Mouse (Mus musculus): ENCODE data around the gene Cbwd1. TPM values are rescaled to one million over a fixed set of nuclear protein-coding genes. Genes with fewer than 3 reads are reported as not detected.
"Not testable (repeated sequence)": the region's sequence is repeated elsewhere in the genome, so short reads cannot be mapped to it uniquely, and the experiment has no call there.

Gene Cbwd1
- total RNA-seq, 1 experiment = 30.5 TPM

DNA sequence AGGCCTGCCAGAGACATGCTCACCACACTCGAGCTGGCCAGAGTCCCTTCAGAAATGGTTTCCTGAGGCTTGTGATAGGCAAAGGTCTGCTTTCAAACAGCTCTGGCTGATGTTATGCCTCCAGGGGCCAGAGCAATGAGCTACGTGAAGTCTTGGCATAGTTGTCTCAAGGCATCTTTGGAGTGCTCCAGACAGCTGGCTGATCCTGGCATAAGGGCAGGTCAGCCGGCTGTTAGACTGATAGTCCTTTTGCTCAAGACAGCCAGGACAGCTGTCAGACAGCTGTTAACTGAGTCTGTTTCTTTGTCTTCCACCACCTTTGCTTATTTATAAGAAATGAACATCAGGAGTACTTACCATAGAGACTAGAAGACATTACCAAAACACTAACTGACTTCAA, 74.5 kb downstream of the Cbwd1 start:
- no peak overlapping the region for H3K27ac ChIP-seq (ENCODE audit: insufficient read depth, low read depth, low read length, poor library complexity, severe bottlenecking)
- no peak for DNase-seq (ENCODE audit: low read depth, low spot score)
- no peaks in the 10 kb centered on the region for H3K36me3 ChIP-seq (ENCODE audit: control insufficient read depth, insufficient read depth, low read length, poor library complexity, severe bottlenecking)
- in situ Hi-C loops (cut with MboI; ENCODE audit: low sequenced_read_pairs in 2 of 2, unreplicated experiment in 2 of 2) = loop anchor here in 1 of 2 experiments (10.0 kb wide), 1 partner anchor 582 kb away; no protein-coding TSS in a partner anchor
- peaks cover 0 to 2% of the 10 kb centered on the region in 2 experiments; a peak in 1 of 4 replicates for H3K4me1 ChIP-seq (ENCODE audit: control insufficient read depth in 2 of 2, insufficient read depth in 2 of 2, low read length in 2 of 2, poor library complexity in 1 of 2)
- H3K9ac ChIP-seq (ENCODE audit: insufficient read depth, low read depth, low read length, poor library complexity, severe bottlenecking) = no peak overlapping the region
- H3K4me3 ChIP-seq (ENCODE audit: insufficient read depth in 1 of 2, low read depth in 1 of 2, low read length in 2 of 2, poor library complexity in 1 of 2, severe bottlenecking in 1 of 2) = no peak overlapping the region
- no peaks in the 10 kb centered on the region for H3K9me3 ChIP-seq (ENCODE audit: control insufficient read depth, insufficient read depth, low read depth, low read length)
- TF ChIP-seq ZNF384 (IDR thresholded peaks at IDR 0.05; ENCODE audit: low read depth, low read length) (no peak), HCFC1 (IDR thresholded peaks at IDR 0.05; ENCODE audit: borderline replicate concordance, insufficient read depth, low read length) (no peak)

DNA sequence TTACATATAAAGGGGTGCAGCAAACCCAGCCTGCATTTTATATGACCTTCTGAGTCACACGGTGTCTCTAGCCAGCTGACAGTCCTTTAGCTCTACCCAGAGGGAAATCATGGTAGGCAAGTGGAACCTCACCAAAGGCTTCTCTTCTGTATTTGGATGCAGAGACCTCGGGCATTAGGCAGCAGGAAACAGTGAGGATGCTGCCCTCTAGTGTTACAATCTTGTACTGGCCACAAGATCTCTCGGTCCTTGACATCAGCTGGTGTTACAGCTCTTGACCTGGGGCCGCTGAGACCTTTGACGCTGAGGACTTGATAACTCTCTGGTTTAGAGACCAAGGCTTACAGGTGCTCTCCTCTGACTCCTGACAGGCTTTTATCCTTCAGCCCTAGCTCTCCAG, 75.9 kb downstream of the Cbwd1 start:
- Histone ChIP-seq H3K36me3 (ENCODE audit: control insufficient read depth, insufficient read depth, low read length, poor library complexity, severe bottlenecking) (no peaks in the 10 kb centered on the region), H3K4me1 (ENCODE audit: control insufficient read depth in 2 of 2, insufficient read depth in 2 of 2, low read length in 2 of 2, poor library complexity in 1 of 2) (peaks cover 0 to 2% of the 10 kb centered on the region in 2 experiments; a peak in 1 of 4 replicates), H3K27ac (ENCODE audit: insufficient read depth, low read depth, low read length, poor library complexity, severe bottlenecking) (no peak overlapping the region), H3K4me3 (ENCODE audit: insufficient read depth in 1 of 2, low read depth in 1 of 2, low read length in 2 of 2, poor library complexity in 1 of 2, severe bottlenecking in 1 of 2) (no peak overlapping the region), H3K9ac (ENCODE audit: insufficient read depth, low read depth, low read length, poor library complexity, severe bottlenecking) (no peak overlapping the region), H3K9me3 (ENCODE audit: control insufficient read depth, insufficient read depth, low read depth, low read length) (no peaks in the 10 kb centered on the region)
- TF ChIP-seq HCFC1 (IDR thresholded peaks at IDR 0.05; ENCODE audit: borderline replicate concordance, insufficient read depth, low read length) (no peak), ZC3H11A (IDR thresholded peaks at IDR 0.05; ENCODE audit: borderline replicate concordance, low read depth, low read length) (peak; percentile 61; the same call in 1 of the 2 replicates)
- in situ Hi-C loops (cut with MboI; ENCODE audit: low sequenced_read_pairs in 2 of 2, unreplicated experiment in 2 of 2) = loop anchor here in 1 of 2 experiments (10.0 kb wide), 1 partner anchor 581 kb away; no protein-coding TSS in a partner anchor
- DNase-seq (ENCODE audit: low read depth, low spot score) = no peak

GRCm38 (mm10) chr19:24881237-24881636, 80.2 kb downstream of the Cbwd1 start:
- in situ Hi-C loops (cut with MboI; ENCODE audit: low sequenced_read_pairs in 2 of 2, unreplicated experiment in 2 of 2) = loop anchor here in 1 of 2 experiments (10.0 kb wide), 1 partner anchor 576 kb away; no protein-coding TSS in a partner anchor
- no peak overlapping the region for H3K27ac ChIP-seq (ENCODE audit: insufficient read depth, low read depth, low read length, poor library complexity, severe bottlenecking)
- no peaks in the 10 kb centered on the region for H3K4me1 ChIP-seq (ENCODE audit: control insufficient read depth in 2 of 2, insufficient read depth in 2 of 2, low read length in 2 of 2, poor library complexity in 1 of 2)
- no peak for TF ChIP-seq MAFK (IDR thresholded peaks at IDR 0.05; ENCODE audit: insufficient read depth, low read depth, low read length)
- no peak for TF ChIP-seq ZC3H11A (IDR thresholded peaks at IDR 0.05; ENCODE audit: borderline replicate concordance, low read depth, low read length)
- no peak for TF ChIP-seq HCFC1 (IDR thresholded peaks at IDR 0.05; ENCODE audit: borderline replicate concordance, insufficient read depth, low read length)
- TF ChIP-seq CHD2 (IDR thresholded peaks at IDR 0.05; ENCODE audit: low read depth, low read length) = no peak
- TF ChIP-seq ZNF384 (IDR thresholded peaks at IDR 0.05; ENCODE audit: low read depth, low read length) = no peak
- DNase-seq (ENCODE audit: low read depth, low spot score) = no peak
- no peaks in the 10 kb centered on the region for H3K36me3 ChIP-seq (ENCODE audit: control insufficient read depth, insufficient read depth, low read length, poor library complexity, severe bottlenecking)
- no peaks in the 10 kb centered on the region for H3K9me3 ChIP-seq (ENCODE audit: control insufficient read depth, insufficient read depth, low read depth, low read length)
- no peak overlapping the region for H3K9ac ChIP-seq (ENCODE audit: insufficient read depth, low read depth, low read length, poor library complexity, severe bottlenecking)
- H3K4me3 ChIP-seq (ENCODE audit: insufficient read depth in 1 of 2, low read depth in 1 of 2, low read length in 2 of 2, poor library complexity in 1 of 2, severe bottlenecking in 1 of 2) = no peak overlapping the region

- not testable (repeated sequence) for H3K9me3 ChIP-seq (ENCODE audit: control insufficient read depth, insufficient read depth, low read depth, low read length); H3K4me1 ChIP-seq (ENCODE audit: control insufficient read depth in 2 of 2, insufficient read depth in 2 of 2, low read length in 2 of 2, poor library complexity in 1 of 2); H3K9ac ChIP-seq (ENCODE audit: insufficient read depth, low read depth, low read length, poor library complexity, severe bottlenecking); H3K4me3 ChIP-seq (ENCODE audit: insufficient read depth in 1 of 2, low read depth in 1 of 2, low read length in 2 of 2, poor library complexity in 1 of 2, severe bottlenecking in 1 of 2); H3K36me3 ChIP-seq (ENCODE audit: control insufficient read depth, insufficient read depth, low read length, poor library complexity, severe bottlenecking); DNase-seq (ENCODE audit: low read depth, low spot score); H3K27ac ChIP-seq (ENCODE audit: insufficient read depth, low read depth, low read length, poor library complexity, severe bottlenecking)
- in situ Hi-C loops (cut with MboI; ENCODE audit: low sequenced_read_pairs in 2 of 2, unreplicated experiment in 2 of 2) = loop anchor here in 1 of 2 experiments (10.0 kb wide), 2 partner anchors 170 to 250 kb away; no protein-coding TSS in a partner anchor
Measured at GRCm38 (mm10) chr19:24875129-24875870, 86.1 kb downstream of the Cbwd1 start, which contains the start of gene Gm10053. TSS of gene Gm10053 (plus strand) at chr19:24875686.

DNA sequence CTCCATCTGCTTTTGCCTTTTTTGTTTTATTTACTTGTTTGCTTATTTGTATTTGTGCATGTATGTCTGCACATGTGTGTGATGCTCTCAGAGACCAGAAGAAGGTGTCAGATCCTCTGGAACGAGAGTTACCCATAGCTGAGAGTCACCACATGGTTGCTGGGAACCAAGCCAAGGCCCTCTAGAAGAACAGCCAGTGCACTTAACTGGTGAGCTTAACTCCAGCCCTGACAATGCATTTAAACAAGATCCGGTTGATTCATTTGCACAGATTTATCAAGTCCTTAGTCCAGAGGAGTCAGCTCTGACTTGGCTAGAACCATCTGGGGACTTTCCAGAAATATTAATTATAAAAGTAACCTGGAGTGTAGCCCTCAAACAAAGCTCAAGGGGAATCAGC, 87.5 kb downstream of the Cbwd1 start:
- Histone ChIP-seq H3K4me1 (ENCODE audit: control insufficient read depth in 2 of 2, insufficient read depth in 2 of 2, low read length in 2 of 2, poor library complexity in 1 of 2) (no peaks in the 10 kb centered on the region), H3K36me3 (ENCODE audit: control insufficient read depth, insufficient read depth, low read length, poor library complexity, severe bottlenecking) (no peaks in the 10 kb centered on the region), H3K9ac (ENCODE audit: insufficient read depth, low read depth, low read length, poor library complexity, severe bottlenecking) (no peak overlapping the region), H3K9me3 (ENCODE audit: control insufficient read depth, insufficient read depth, low read depth, low read length) (no peaks in the 10 kb centered on the region), H3K4me3 (ENCODE audit: insufficient read depth in 1 of 2, low read depth in 1 of 2, low read length in 2 of 2, poor library complexity in 1 of 2, severe bottlenecking in 1 of 2) (no peak overlapping the region), H3K27ac (ENCODE audit: insufficient read depth, low read depth, low read length, poor library complexity, severe bottlenecking) (no peak overlapping the region)
- no peak for DNase-seq (ENCODE audit: low read depth, low spot score)
- no peak for TF ChIP-seq HCFC1 (IDR thresholded peaks at IDR 0.05; ENCODE audit: borderline replicate concordance, insufficient read depth, low read length)
- TF ChIP-seq ZNF384 (IDR thresholded peaks at IDR 0.05; ENCODE audit: low read depth, low read length) = no peak
- in situ Hi-C loops (cut with MboI; ENCODE audit: low sequenced_read_pairs in 2 of 2, unreplicated experiment in 2 of 2) = loop anchor here (5.0 to 10.0 kb wide), 3 partner anchors 169 to 572 kb away; no protein-coding TSS in a partner anchor

Measured in ES-E14 (cell line).